Mouse (Mus musculus) megakaryocyte, embryonic 14.5 days (primary cell): ENCODE data around the gene Asic2. TPM values are rescaled to one million over a fixed set of nuclear protein-coding genes. Genes with fewer than 3 reads are reported as not detected.

Source experiments
- H3K27me3 ChIP-seq: replicated peaks from 2 replicates; pipeline ENCODE3; 2012; ENCODE audit warnings: inconsistent platforms
- H3K36me3 ChIP-seq: replicated peaks from 2 replicates; pipeline ENCODE3; 2012; ENCODE audit warnings: low read length, inconsistent platforms, mixed read lengths
- H3K4me1 ChIP-seq: 2 replicates; pipeline ENCODE4 v1.6.1; 2012; ENCODE audit warnings: inconsistent platforms
- H3K4me3 ChIP-seq: replicated peaks from 2 replicates; pipeline ENCODE3; 2012; ENCODE audit warnings: moderate library complexity, mild to moderate bottlenecking, inconsistent platforms
- H3K9me3 ChIP-seq: 2 replicates; pipeline ENCODE4 v1.6.1; 2012; ENCODE audit warnings: inconsistent platforms
- FLI1 ChIP-seq: IDR thresholded peaks from 2 replicates; pipeline ENCODE4 v1.6.1; 2012; ENCODE audit warnings: low read length, inconsistent platforms, mixed read lengths
- GATA1 ChIP-seq: IDR thresholded peaks from 3 replicates; pipeline ENCODE4 v1.6.1; 2012; ENCODE audit warnings: mixed read lengths, low read length, inconsistent platforms, borderline replicate concordance
- polyA plus RNA-seq: library from polyadenylated mRNA; stranded (reverse); fragments of >175 nt; gene quantifications from 2 replicates; pipeline ENCODE4 v1.2.3, GENCODE M21; 2012; ENCODE audit warnings: low replicate concordance; ENCODE audit not compliant: insufficient read depth

Asic2 gene
- polyA plus RNA-seq, 1 experiment: 0.04 TPM

DNA sequence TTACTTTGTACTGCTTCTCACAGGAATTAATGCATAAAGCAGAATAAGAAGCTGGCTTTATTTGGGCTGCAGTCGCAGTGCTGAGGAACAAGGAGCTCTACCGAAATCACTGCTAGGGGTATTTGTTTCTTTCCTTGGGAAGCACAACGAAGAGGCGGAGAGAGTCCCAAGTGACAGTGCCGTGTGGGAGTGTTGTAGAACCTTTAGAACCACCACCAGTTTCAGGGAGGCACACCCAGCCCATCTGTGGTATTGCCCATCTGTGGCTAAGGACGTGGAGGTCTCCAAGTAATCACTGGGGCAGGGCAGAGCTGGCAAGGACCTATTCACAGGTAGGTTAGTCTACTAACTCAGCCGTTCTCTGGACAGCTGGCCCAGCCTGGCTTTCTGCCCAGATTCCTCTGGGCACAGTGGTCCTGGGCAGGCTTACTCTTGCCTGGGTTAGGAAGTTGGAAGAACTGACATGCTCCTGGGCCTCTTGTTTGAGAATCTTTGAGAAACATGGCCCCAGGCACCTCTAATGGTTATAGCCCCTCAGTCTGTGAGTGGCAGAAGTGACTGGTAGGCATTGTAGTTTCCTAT is 1085.9 kb downstream of the Asic2 start:
- no peaks in the 10 kb centered on the region for H3K36me3 ChIP-seq
- no peaks in the 10 kb centered on the region; the same call in 1 of the 2 replicates for H3K4me1 ChIP-seq
- no peak overlapping the region for H3K4me3 ChIP-seq
- TF ChIP-seq GATA1 (no peak), FLI1 (no peak)
- no peaks in the 10 kb centered on the region for H3K9me3 ChIP-seq
- peaks cover 16% of the 10 kb centered on the region for H3K27me3 ChIP-seq

DNA sequence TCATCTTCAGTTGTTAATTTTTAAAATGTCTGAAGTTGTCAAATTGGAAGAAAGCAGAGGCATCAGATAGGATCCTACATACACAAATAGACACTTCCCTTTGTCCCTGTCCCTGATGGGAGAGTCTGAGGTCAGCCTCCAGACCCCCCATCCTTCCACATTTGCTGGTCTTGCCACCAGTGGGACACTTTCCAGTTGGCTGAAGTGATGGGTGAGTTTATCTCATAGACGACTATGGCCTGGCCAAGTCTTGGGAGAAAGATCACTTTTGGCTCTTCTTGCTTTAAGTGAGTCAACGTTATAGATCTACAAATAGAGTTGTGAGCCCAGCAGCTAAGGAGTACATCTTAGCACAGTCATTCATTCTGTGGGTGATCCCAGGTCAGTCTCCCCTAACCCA is 1090.2 kb downstream of the Asic2 start:
- Histone ChIP-seq H3K9me3 (no peaks in the 10 kb centered on the region), H3K36me3 (no peaks in the 10 kb centered on the region), H3K27me3 (peaks cover 7% of the 10 kb centered on the region), H3K4me3 (no peak overlapping the region), H3K4me1 (no peaks in the 10 kb centered on the region)
- TF ChIP-seq FLI1: no peak
- TF ChIP-seq GATA1: no peak

DNA sequence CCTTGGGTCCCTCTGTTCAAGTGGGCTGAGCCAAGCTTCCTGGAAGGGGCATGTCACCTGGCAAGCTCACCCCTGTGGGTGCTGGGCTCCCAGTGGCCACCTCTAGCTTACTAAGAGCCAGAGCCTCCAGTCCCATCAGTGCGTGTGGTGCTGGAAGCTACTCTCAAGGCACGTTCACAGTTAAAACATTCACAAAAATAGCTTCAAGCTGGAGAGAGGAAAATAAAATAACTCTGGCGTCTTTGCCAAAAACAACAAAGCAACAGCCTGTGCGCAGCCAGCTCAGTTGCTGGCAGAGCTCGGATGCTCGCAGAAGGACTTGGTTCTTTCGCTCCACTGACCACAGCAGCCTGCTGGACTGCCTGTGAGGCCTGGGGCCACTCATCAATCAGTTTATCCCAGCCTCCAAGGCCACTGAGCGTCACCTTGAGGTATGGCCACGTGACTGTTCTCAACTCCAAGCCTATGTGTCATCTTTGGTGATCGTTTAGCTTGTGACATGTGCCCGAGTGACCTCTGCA is 1091.1 kb downstream of the Asic2 start:
- H3K4me1 ChIP-seq: peaks cover 7% of the 10 kb centered on the region
- H3K36me3 ChIP-seq: no peaks in the 10 kb centered on the region
- no peak for TF ChIP-seq GATA1
- TF ChIP-seq FLI1: no peak
- no peak overlapping the region for H3K4me3 ChIP-seq
- H3K27me3 ChIP-seq: peaks cover 1% of the 10 kb centered on the region
- H3K9me3 ChIP-seq: no peaks in the 10 kb centered on the region

DNA sequence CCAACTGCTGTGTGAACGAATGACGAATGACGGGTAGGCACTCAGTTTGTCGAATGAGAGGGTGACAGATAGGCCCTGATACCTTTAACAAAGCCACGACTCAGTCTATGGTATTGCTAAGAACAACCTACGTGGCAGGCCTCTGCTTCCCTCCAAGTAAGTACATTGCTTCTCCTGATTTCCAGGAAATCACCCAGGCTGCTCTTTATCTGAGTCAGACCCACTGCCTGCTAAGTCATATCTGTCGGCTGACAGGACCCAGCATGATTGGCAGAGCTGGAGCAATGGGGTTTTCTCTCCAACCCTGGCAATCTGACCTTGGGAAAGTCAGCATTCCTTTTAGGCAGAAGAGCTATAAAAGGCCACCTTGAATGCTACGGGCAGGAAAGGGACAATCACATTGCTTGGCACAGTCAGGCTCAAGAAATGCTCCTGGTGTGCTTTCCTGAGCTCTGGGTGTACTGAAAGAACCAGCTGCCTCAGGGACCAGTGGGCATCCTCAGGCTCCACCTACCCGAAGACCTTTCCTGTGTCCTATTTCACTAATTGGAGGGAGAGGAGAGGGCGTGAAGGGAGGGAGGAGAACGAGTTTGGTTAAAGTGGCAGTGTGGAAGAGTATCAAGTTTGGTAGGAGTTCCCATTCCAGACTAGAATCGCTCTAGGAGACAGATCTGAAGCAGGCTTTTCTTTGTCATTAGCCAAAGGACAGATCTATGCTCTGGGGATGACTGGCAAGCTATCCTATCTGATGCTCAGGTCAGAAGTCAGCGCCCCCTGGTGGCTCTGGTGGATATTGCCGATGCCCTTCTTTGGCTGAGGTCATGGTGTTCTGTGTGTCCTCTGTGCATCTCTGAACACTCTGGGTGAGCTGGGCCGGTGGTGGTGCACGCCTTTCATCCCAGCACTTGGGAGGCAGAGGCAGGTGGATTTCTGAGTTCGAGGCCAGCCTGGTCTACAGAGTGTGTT is 1095.5 kb downstream of the Asic2 start:
- no peaks in the 10 kb centered on the region for H3K36me3 ChIP-seq
- H3K4me1 ChIP-seq: peaks cover 7% of the 10 kb centered on the region
- TF ChIP-seq GATA1 (no peak), FLI1 (no peak)
- no peak overlapping the region for H3K4me3 ChIP-seq
- H3K9me3 ChIP-seq: no peaks in the 10 kb centered on the region
- no peaks in the 10 kb centered on the region for H3K27me3 ChIP-seq

DNA sequence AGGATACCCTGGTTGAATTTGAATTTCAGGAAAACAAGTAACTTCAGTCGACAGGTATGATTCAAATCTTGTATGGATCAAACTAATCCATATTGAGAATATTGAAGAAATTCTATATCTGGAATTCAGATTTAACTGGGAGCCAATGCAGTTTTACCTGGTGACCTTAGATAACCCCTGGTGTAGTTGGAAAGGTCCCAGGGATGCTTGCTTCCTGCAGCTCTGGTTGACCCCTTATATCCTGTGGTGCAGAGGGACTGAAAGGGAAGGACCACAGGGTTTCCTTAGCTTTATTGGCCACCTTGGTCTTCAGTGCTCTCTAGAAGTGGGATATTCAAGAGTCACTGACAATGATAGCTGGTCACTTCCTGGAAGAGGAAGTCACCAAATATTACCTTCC is 1100.2 kb downstream of the Asic2 start:
- H3K4me3 ChIP-seq: no peak overlapping the region
- no peaks in the 10 kb centered on the region for H3K9me3 ChIP-seq
- H3K4me1 ChIP-seq: peaks cover 7% of the 10 kb centered on the region
- peaks cover 2% of the 10 kb centered on the region for H3K27me3 ChIP-seq
- no peaks in the 10 kb centered on the region for H3K36me3 ChIP-seq
- TF ChIP-seq FLI1: no peak

DNA sequence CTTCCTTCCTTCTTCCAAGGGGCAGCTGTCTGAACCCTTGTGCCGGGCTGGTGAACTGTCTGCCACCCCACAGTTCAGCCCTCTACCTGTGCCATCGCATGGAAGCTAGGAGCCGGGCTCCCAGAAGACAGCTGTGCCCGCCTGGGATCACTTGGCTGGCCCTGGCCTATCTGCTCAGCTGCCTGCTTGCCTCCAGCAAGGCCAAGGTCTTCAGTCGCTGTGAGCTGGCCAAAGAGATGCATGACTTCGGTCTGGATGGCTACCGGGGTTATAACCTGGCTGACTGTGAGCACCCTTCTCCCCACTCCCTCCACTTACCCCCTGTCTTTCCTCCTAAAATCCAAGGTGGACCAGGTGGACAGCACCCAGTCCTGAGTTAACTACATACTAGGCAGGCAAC is 1105.3 kb downstream of the Asic2 start:
- TF ChIP-seq GATA1 (no peak), FLI1 (no peak)
- Histone ChIP-seq H3K4me1 (no peaks in the 10 kb centered on the region), H3K27me3 (peaks cover 8% of the 10 kb centered on the region), H3K9me3 (no peaks in the 10 kb centered on the region), H3K36me3 (no peaks in the 10 kb centered on the region), H3K4me3 (no peak overlapping the region)

DNA sequence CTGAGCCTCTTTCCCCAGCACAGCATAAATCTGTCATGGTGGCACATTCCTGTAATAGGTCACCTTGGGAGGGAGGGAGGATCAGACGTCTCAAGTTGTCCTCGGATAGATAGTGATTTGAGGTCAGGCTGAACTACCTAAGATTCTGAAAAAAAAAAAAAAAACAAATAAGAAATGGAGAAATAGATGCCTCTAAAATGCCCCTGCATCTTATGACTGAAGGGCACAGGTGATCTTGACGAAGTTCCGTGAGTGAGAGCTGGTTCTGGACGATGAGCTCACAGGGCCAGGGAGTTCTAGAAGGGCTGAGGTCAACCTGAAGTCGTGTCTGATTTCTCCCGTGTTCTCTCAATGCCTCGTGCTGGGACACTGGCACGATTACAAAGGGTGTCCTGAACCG is 1110.2 kb downstream of the Asic2 start, which contains the start of gene Spaca3:
Gene Spaca3, plus strand, starts transcription at position 301 of the 400 bp plus-strand sequence.
- TF ChIP-seq FLI1 (no peak), GATA1 (no peak)
- Histone ChIP-seq H3K27me3 (peaks cover 7% of the 10 kb centered on the region), H3K4me3 (no peak within 1 kb of the TSS), H3K9me3 (no peaks in the 10 kb centered on the region), H3K36me3 (no peaks in the 10 kb centered on the region), H3K4me1 (no peaks in the 10 kb centered on the region; the same call in 1 of the 2 replicates)

DNA sequence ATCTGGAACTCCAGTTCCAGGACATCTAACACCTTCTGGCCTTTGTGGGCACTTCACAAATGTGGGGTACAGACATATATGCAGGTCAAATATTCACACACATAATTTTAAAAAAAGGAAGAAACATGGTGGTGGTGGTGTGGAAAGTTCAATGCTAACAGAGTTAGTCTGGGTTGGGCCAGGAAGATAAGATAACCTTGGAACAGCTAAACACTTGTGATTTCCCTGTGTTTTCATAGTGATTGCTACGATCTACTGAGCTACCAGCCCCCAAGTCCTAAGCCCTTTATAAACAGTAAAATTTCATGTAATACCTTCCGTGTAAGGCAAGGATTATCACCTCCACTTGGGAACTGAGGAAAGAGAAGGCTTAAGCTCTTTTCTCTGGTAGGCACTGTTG is 1111.4 kb downstream of the Asic2 start:
- H3K4me1 ChIP-seq: no peaks in the 10 kb centered on the region; the same call in 1 of the 2 replicates
- no peaks in the 10 kb centered on the region for H3K9me3 ChIP-seq
- peaks cover 2% of the 10 kb centered on the region for H3K27me3 ChIP-seq
- H3K4me3 ChIP-seq: no peak overlapping the region
- TF ChIP-seq FLI1: no peak
- TF ChIP-seq GATA1: no peak
- H3K36me3 ChIP-seq: no peaks in the 10 kb centered on the region

DNA sequence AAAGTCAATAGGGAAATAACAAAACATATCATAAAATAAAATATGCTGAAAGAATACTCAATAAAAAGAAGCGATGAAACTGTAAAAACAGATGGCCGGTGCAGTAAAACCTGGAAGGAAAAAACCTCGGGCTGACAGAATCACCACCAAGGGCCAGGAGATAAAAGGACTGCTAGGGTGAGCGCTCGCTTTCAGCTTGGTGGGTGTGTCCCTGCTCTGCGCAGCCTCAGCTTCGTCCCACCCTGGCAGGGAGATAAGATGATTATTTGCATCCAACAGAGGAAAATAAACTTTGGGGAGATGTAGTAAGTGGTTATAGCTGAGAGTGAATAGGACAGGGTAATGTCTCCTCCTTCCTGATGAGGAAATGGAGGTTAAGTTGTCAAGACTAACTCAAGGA is 1113.3 kb downstream of the Asic2 start:
- Histone ChIP-seq H3K36me3 (no peaks in the 10 kb centered on the region), H3K4me3 (no peak overlapping the region), H3K4me1 (no peaks in the 10 kb centered on the region; the same call in 1 of the 2 replicates), H3K9me3 (no peaks in the 10 kb centered on the region), H3K27me3 (no peaks in the 10 kb centered on the region)
- no peak for TF ChIP-seq GATA1
- no peak for TF ChIP-seq FLI1

DNA sequence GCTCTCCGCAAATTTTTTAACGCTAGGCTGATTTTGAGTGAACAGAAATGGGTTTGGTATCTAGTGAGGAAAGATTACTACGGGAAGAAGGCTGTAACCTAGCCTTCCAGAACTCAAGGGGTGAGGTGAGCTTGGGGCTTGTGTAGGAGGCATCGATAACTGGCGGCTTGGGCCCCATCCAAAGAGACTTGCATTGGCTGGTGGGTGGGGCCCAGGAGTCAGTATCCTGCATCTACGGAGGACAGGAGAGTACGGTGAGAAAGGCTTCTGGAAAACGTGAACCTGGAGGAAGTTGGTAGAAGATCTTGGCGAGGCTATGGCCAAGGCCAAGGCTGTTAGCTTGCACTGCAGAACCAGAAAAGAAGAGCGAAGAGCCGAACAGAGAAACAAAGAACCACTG is 1113.8 kb downstream of the Asic2 start:
- no peaks in the 10 kb centered on the region for H3K36me3 ChIP-seq
- H3K9me3 ChIP-seq: no peaks in the 10 kb centered on the region
- no peaks in the 10 kb centered on the region; the same call in 1 of the 2 replicates for H3K4me1 ChIP-seq
- no peaks in the 10 kb centered on the region for H3K27me3 ChIP-seq
- TF ChIP-seq FLI1 (no peak), GATA1 (no peak)
- no peak overlapping the region for H3K4me3 ChIP-seq
